Mouse (Mus musculus) T-cell, adult 2 months (primary cell): Measurements from ENCODE around the gene Supt6.
A peak's percentile ranks its signal among the peaks of the same experiment; 100 is the strongest.

Experiments
- DNase-seq: peaks from one replicate; pipeline ENCODE4 v3.0.0; 2022; ENCODE audit warnings: low spot score

The Supt6 gene

DNA sequence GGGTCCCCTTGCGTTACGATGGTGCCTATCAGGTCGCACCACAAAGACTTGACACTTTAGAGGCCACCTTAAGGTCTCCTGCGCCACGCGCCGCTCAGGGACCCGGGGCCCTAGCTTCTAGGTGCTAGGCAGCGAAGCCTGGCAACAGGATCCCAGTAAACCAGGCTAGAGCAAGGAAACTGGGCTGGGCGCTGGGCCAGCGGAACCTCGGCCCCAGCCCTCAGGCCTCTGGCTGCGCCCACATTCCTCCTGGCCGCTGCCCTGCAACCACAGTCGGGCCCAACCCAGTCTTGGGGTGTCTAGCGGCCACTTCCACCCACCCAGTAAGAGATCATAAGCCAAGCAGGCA is 80.1 kb downstream of the Supt6 start:
- DNase-seq: no peak

DNA sequence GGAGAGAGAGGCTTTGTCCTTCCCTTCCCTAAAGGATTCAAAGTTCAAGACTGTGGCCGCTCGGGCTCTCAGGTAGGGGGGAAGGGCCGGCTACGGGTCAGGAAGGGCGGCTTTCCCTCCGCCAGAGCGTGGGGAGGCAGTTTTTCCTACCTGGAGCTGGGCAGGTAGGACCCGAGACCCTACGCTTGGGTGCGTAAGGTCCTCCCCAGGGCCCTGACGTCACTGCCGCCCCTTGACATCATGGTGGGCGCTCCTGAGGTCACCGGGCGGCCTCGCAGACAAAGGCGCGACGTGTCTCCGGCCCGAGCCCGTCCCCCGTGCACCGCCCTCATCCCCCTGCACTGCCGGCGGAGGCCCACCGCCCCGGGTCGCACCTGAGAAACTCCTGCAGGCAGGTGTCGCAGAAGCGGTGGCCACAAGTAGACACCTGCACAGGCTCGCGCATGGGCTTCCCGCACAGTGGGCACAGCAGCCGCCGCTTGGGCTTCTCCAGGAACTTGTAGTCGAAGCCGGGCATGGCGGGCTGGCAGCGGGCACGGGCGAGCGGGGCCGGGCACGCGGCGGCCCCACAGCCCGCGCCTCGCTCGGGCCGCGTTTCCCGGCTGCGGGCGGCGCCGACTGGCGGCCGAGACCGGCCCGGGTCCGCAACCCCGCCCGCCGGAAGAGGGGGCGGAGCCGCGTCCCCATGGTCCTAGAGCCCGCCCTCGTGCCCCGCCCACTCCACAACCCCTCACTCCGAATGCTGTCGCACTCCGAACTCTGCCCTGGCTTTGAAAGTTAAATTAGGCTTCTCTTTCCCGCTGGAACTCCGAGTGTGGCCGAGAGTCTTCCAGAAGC is 80.6 kb downstream of the Supt6 start, which contains the start of gene Traf4:
TSS of gene Traf4 (minus strand) at position 666 of the 837 bp plus-strand sequence.
- peak; percentile 75 for DNase-seq

- no peak for DNase-seq
Observed at GRCm38 (mm10) chr11:78164604-78164923, 81.2 kb downstream of the Supt6 start.

DNA sequence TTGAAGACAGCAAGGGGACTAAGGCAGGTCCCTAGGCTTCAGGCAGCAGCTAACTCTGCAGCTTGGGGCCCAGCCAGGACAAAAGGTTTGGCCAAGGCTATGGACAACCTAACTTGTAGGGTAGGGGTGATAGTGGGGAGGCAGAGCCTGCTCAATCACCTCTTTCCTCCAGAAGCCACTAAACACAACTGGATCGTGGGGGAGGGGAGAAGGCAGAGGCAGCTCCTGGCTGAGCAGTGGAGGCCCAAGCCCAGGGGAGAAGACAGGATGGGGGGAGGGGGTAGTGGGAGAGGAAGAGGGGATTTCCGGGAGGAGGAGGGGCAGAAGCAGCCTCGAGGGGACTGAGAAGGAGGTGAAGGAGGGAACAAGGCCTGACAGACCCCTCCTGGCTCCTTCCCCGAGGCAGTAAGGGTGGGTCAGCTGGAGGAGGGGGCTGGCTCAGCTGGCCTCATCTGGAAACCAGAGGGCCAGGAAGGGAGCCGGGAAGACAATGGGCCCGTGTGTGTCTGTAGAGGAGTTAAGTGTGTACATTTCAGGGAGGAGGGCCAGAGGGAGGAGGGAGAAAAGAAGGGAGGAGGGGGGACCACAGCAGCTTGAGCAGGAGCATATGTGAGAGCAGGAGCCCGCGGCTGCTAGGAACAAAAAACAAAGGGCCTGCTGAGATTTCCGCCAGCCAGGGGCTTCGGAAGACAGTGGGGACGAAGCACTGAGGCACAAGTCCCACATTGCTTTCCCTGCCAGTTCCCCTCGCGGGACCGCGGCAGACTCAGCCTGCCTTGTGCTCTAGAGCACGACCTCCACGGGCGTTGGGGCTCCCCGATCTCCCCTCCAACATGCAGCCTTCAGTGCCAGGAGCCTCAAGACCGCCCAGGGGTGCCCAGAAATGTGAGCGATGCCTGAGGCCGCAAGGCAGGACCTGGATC is 81.8 kb downstream of the Supt6 start:
- peak; percentile 27 for DNase-seq

DNA sequence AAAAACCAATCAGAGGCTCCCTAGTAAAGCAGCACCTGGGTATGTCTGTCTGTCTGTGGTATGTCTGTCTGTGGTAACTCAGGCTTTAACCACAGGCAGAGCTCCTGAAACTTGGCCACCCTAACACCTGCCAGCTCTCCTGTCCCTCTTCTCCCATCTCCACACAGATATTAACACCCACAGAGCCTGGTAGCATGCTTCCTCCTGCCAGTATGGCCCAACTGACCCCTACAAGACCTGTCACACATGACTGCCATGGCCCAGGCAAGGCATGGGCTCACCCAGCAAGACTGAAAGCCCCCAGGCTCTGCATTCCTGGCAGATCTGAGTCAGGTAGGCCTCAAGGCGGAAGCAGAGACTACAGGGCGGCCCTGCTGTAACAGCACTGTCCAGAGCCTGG is 82.7 kb downstream of the Supt6 start:
- no peak for DNase-seq

GRCm38 (mm10) chr11:78162504-78162903 is 83.3 kb downstream of the Supt6 start:
- no peak for DNase-seq

DNA sequence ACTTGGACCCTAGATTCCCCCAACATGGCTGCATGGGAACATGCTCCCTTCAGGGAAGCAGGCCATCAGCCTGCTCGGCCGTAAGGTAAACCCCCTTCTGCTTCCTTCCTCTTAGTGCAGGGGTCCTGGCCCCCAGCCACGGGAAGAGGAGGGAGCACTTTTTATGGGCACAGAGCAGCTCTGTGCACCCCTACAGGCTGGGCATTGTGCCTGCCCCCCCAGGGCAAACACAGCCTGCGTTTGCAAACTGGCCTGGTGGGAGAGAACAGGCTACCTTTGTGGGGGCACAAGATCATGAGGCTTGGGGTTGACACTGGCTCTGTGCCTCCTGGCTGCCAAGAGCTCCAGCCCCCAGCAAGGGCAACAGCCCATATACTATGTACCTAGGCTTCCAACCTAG is 83.8 kb downstream of the Supt6 start:
- no peak for DNase-seq

DNA sequence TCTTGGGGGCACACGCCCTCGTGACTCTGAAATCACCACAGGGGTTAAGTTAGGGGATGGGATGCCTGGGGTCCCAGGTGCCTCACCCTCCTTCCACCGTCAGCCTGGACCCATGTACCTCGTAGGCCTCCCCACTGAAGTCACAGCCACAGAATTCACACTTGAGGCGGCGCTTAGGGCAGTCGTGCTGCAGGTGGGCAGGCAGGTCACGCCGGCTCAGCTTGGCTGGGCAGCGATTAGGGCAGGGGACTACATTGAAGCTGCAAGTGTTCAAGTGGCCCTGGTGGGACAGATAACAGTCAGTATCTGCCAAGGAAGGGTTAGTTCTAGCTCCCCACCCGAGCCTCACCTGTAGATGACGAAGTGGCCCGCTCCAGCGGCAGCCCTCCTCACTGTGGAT is 84.6 kb downstream of the Supt6 start:
- no peak for DNase-seq

GRCm38 (mm10) chr11:78160675-78161074 is 85.1 kb downstream of the Supt6 start:
- DNase-seq: no peak

- no peak for DNase-seq
Observed at GRCm38 (mm10) chr11:78160171-78160570, 85.6 kb downstream of the Supt6 start.

DNA sequence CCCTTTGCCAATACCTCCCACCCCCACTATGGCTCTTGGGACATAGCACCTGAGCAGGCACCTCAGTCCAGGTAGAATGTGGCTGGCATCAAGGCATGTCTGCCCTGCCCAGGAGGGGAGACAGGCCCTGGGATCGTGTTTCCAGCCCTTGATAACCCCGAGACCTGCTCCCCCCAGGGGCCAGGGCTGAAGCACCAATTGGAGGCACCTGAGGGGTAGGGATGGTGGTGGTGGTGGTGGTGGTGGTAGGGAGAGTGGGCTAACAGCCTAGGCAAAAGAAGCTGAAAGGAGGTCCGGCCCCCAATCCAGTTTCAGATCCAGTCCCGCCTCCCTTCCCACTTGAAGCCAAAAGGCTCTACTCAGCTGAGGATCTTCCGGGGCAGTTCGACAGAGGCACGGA is 86.2 kb downstream of the Supt6 start:
- DNase-seq: no peak

- DNase-seq: peak; percentile 83
Observed at GRCm38 (mm10) chr11:78159096-78159495, 86.7 kb downstream of the Supt6 start.
